Mouse (Mus musculus): ENCODE results near the gene Sh2b1.
A peak's percentile ranks its signal among the peaks of the same experiment; 100 is the strongest.

Gene Sh2b1

GRCm38 (mm10) chr7:126473470-126474086 is 1.6 kb downstream of the Sh2b1 start:
- DNase-seq = no peak

DNA sequence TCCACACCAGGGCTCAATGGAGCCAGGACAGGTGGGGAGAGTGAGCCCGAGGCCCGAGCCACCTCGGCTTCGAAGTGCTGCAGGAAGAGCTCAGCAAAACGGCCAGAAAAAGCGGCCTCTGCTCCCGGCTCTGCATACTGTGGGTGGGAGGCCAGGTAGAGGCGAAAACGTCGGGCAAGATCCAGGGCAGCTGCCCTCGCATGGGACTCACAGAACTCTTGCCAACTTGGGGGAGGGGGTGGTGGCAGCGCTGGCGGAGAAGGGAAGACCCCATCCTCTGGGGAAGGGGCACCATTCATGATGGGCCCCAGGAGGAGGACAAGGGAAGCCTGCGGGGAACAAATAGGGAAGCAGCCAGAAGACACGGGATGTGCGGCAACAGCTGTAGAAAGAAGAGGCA is 2.5 kb downstream of the Sh2b1 start:
- no peak for DNase-seq

GRCm38 (mm10) chr7:126472306-126472705 is 2.9 kb downstream of the Sh2b1 start:
- DNase-seq = no peak

DNA sequence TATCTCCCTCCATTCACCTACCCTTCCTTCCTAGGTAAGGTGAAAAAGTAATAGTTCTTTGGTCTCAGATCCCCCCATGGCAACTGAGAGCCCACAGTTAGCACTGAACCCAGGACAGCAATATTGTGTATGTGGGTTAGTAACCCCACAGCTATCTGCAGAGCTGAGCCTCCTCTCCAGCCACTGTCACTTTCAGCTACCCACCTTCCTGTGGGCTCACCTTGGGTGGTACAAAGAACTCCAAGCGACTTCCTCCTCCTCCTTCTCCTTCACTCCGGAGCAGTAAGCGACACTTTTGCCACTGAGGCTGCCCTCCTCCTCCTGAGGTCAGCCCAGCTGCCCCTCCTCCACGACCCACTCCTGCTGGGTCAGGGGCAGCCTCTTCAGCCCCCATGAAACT is 3.4 kb downstream of the Sh2b1 start:
- DNase-seq = no peak

DNA sequence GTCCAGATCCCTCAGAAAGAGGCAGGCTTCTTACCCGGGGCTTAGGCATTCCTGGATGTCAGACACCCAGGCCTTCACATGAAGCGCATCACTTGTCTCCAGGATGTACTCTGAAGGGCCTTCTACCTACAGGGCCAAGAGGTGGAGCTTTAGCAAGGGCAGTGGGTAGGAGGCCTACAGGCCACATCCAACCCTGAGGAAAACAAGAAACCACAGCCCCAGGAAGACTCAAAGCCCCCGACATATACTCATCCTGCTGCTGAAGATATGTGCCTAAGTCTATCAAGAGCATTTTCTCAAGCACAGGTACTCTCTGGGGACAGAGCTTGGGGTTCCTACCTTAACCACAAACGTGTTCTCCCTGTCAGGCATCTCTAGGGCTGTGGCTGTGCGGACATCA is 3.9 kb downstream of the Sh2b1 start:
- DNase-seq = no peak

GRCm38 (mm10) chr7:126470077-126470476 is 5.1 kb downstream of the Sh2b1 start:
- no peak for DNase-seq

- DNase-seq = no peak
Observed at GRCm38 (mm10) chr7:126467834-126468627, 7.2 kb downstream of the Sh2b1 start.

GRCm38 (mm10) chr7:126467271-126467670 is 8.0 kb downstream of the Sh2b1 start:
- peak in 1 of 2 experiments; percentile 44 for DNase-seq

- DNase-seq = no peak
Observed at GRCm38 (mm10) chr7:126466707-126467106, 8.5 kb downstream of the Sh2b1 start.

DNA sequence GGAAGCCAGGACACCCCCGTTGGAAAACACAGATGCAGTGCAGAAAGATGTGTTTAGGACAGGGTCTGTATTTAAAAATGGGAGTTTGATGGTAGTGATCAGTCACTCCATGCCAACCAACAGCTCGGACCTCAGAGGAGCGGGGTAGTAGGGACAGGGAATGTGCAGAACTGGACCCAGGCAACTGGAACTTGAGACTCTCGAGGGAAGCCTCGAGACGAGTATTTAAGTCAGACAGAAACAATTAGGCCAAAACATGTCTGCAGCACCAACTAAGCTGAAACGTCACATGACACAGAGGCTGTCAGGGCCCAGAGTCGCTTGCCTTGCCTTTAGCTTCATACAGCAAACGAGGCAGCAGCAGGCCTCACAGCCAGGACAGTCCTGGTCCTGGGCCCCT is 9.1 kb downstream of the Sh2b1 start:
- DNase-seq = no peak

DNA sequence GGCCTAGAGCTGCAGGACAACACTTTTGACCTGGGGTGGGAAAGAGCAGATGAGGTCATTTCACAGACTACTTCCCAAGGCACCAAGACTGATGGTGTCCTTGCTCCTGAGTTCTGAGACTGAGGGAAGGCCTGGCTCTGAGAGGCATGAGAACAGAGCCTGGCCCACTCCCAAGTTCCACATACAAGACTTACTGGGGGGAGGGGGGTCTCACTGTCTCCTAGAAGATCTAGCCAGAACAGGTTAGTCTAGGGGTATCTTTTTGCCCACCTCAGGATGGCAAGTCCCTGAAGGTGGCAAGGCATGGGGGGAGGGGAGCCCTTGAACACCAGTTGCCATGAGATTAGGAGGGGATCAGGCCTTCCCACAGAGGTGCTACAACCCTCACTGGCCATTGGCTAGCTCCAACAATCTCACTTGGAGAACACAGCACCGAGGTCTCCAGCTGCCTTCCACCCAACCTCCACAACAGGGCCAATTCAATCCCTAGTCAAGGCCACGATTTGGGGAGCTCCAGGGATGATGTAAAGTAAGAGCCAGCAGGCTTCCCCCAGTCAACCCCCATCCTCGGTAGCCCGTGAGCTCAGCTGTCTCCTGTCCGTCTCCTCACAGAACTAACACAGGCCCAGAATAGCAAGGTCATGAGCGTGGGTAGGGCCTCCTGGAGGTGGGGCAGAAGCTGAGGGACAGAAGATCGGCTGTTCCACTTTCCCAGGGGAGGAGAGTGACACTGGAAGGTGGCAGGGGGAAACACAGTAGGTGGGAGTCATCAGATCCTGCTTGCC is 9.8 kb downstream of the Sh2b1 start:
- peak in 1 of 2 experiments; percentile 15 for DNase-seq

GRCm38 (mm10) chr7:126464836-126465235 is 10.4 kb downstream of the Sh2b1 start:
- no peak for DNase-seq

GRCm38 (mm10) chr7:126464121-126464520 is 11.1 kb downstream of the Sh2b1 start:
- DNase-seq = peak in 1 of 2 experiments; percentile 26

DNA sequence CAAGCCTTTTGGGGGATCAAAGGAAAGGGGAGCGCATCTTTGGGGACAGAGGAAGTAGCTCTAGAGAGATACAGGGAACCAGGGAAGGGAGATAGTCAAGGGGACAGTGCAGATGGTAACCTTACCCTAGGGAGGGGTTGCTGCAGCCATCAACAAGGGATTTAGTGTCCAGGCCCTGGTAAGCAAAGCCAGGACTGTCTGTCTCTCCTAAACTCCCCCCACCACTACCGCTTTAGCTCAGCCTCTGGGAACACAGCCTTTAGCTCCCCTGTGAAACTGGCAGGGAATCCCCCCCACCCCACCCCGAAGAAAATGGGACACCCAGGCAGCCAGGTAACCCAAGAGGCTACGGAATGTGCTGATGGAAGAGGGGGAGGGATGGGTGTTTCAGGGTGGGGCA is 11.7 kb downstream of the Sh2b1 start:
- DNase-seq = no peak

DNA sequence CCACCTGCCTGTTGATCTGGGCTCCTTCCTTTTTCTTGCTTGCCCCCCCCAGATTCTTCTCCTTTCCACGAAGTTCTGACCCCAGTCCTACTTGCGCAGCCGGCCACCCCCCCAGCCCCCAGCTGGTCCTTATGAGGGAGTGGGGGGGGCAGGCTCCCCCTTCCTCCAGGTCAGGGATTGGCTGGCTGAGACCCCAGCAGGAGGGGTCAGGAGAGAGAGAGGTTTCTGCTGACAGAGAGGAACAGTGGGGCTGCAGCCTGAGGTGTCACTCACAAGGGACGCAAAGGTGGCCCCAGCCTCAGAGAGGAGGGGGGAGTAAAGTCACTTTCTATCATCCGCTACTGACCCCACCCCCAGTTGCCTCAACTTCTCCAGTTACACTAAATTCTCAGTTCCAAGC is 12.2 kb downstream of the Sh2b1 start, which contains the start of gene Atp2a1:
TSS of gene Atp2a1 (minus strand) at position 105 of the 400 bp plus-strand sequence.
- no peak for DNase-seq

DNA sequence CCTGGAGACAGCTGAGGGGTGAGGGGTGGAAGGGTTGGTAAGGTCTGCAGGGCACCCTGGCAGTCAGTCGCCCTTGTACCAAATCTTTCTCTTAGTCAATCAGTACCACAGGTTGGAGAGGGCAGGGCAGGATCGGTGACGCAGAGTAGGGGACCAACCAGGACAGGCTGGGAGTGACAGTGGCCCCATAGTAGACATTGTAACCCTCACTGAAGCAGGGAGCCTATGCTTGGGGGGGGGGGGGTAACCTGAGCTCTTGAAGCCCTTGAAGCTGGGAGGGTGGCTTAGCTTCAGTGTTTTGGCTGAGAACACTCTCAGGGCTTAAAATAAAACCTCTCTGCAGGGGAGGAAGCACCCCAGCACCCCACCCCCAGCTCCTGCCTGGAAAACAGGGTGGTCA is 13.6 kb downstream of the Sh2b1 start:
- DNase-seq = no peak

- no peak for DNase-seq
Observed at GRCm38 (mm10) chr7:126460623-126461399, 14.4 kb downstream of the Sh2b1 start.

DNA sequence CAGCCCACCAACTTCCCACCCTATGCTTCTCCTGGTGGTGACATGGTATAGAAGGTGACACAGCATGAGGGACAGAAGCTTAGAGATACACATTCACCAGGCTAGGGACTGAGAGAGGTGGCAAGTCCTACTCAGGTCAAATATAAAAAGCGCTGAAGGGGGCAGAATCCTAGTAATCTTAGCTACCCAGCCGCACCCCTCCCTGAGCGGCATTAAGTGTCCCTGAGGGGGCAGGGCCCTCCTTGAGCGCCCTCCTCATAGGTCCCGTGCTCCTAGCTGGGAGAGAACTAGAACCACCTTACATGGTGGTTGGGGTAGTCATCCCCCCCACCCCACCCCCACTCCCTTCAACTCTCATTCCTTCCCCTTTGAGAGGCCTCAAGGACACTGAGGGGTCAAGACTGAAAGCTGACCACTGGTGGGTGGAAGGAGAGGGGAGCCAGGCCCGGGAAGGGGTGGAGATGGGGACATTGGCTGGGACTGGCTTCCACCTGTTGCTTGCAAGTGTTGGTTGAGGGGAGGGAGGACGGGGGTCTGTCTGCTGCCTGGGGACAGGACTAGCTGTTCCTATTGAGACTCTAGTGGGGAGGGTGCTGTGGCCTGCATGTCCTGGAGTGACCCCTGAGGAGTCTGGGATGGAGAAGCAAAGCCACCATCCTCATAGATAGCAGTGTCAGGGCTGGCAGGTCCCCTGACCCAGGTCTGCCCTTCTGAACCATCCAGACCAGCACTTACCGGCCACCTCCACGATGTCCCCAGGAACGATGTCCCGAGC is 16.2 kb downstream of the Sh2b1 start:
- no peak for DNase-seq

- no peak for DNase-seq
Observed at GRCm38 (mm10) chr7:126458225-126458624, 17.0 kb downstream of the Sh2b1 start.

GRCm38 (mm10) chr7:126456382-126457266 is 18.6 kb downstream of the Sh2b1 start:
- DNase-seq = no peak

GRCm38 (mm10) chr7:126455242-126455641 is 20.0 kb downstream of the Sh2b1 start:
- DNase-seq = no peak

All from lung, adult 18-20 months (tissue).